Mouse (Mus musculus): ENCODE measurements around the gene Pnkd. TPM values are rescaled to one million over a fixed set of nuclear protein-coding genes. Genes with fewer than 3 reads are reported as not detected.

Gene Pnkd
- polyA plus RNA-seq, 2 experiments = 63.9 to 124 TPM

DNA sequence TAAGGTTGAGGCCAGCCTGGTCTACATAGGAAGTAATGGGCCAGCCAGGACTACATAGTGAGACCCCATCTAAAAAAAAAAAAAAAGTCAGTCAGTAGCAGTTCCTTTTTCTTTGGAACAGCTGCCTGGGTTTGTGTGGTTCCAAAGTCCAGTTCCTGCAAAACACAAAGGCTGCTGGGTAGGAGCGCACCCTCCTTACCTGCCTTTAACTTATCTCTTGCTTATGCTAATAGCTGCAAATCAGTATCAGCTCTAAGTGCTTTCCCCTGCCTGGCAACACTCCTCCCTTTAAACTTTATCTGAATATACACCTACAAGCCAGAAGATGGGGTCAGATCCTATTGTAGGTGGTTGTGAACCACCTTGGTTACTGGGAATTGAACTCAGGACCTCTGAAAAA, 22.4 kb downstream of the Pnkd start:
- no peaks in the 10 kb centered on the region for H3K9me3 ChIP-seq (ENCODE audit: control insufficient read depth, low read length)
- ATAC-seq (ENCODE audit: low FRiP score, low read depth) (no peak), DNase-seq (ENCODE audit: low spot score) (no peak)

DNA sequence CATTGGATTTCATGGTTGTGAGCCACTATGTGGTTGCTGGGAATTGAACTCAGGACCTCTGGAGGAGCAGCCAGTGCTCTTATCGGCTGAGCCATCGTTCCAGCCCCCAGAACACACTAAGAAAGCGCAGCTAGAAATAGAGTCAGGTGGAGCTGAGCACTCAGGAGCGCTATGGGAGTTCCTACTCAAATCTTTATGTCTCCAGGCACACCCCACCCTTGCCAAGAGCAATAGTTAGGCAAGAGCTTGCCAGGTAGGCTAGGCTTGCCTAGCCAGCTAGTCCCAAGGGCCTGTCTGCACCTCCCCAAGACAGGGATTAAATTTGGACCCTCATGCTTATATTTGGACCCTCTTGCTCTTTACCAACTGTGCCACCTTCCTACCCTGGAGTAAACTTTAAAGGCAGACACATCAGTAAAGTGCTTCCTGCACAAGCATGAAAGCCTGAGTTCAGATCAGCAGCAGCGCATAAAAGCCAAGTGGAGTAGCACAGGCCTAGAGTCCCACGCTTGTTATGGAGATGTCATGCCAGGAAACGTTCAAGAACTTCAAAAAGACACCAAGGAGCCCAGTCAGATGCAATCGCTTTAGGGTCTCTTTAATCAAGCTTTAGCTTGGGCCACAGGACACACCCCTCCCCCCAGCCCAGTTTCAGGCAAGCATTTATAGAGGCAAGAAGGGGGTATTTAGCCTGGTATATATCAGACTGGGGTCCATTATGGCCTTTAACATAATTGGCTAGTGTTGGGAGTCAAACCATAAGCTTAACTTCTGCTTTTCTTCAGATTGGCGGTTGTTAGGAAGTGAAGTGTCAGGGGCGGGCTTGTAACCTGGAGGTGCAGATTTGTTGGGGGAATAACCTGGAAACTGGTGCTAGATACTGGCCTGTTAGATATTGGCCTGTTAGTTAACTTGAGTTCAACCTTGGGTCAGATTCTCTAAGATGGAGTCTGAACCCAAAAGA, 23.6 kb downstream of the Pnkd start:
- H3K9me3 ChIP-seq (ENCODE audit: control insufficient read depth, low read length) = no peaks in the 10 kb centered on the region
- ATAC-seq (ENCODE audit: low FRiP score, low read depth) (no peak), DNase-seq (ENCODE audit: low spot score) (no peak)
- no peaks in the 10 kb centered on the region for H3K27me3 ChIP-seq (ENCODE audit: control insufficient read depth, insufficient read depth, low read length)
- H3K4me1 ChIP-seq (ENCODE audit: control insufficient read depth, insufficient read depth, low read length) = no peaks in the 10 kb centered on the region
- H3K9ac ChIP-seq (ENCODE audit: low read depth, low read length, severe bottlenecking) = no peak overlapping the region
- no peak overlapping the region for H3K4me2 ChIP-seq (replicated peaks; ENCODE audit: low read depth, low read length, severe bottlenecking)
- no peak overlapping the region for H3K4me3 ChIP-seq (replicated peaks; ENCODE audit: low read length)
- 57% methylated on average over 10 of the region's 10 CpGs for WGBS
- no peaks in the 10 kb centered on the region for H3K36me3 ChIP-seq (ENCODE audit: control insufficient read depth, insufficient read depth, low read length)
- no peak for TF ChIP-seq POLR2A (IDR thresholded peaks at IDR 0.05; ENCODE audit: borderline replicate concordance, extremely low read depth, insufficient read depth, insufficient read length)
- H3K27ac ChIP-seq (replicated peaks; ENCODE audit: low read depth, low read length) = no peak overlapping the region

More for the DNA sequence above, 22.4 kb downstream of the Pnkd start:
- Histone ChIP-seq H3K4me3 (replicated peaks; ENCODE audit: low read length) (no peak overlapping the region), H3K4me2 (replicated peaks; ENCODE audit: low read depth, low read length, severe bottlenecking) (no peak overlapping the region), H3K27me3 (ENCODE audit: control insufficient read depth, insufficient read depth, low read length) (no peaks in the 10 kb centered on the region), H3K4me1 (ENCODE audit: control insufficient read depth, insufficient read depth, low read length) (peaks cover 6% of the 10 kb centered on the region), H3K27ac (replicated peaks; ENCODE audit: low read depth, low read length) (no peak overlapping the region), H3K9ac (ENCODE audit: low read depth, low read length, severe bottlenecking) (no peak overlapping the region), H3K36me3 (ENCODE audit: control insufficient read depth, insufficient read depth, low read length) (no peaks in the 10 kb centered on the region)
- no peak for TF ChIP-seq POLR2A (IDR thresholded peaks at IDR 0.05; ENCODE audit: borderline replicate concordance, extremely low read depth, insufficient read depth, insufficient read length)
- WGBS = 100% methylated on average over 1 of the region's 1 CpGs

DNA sequence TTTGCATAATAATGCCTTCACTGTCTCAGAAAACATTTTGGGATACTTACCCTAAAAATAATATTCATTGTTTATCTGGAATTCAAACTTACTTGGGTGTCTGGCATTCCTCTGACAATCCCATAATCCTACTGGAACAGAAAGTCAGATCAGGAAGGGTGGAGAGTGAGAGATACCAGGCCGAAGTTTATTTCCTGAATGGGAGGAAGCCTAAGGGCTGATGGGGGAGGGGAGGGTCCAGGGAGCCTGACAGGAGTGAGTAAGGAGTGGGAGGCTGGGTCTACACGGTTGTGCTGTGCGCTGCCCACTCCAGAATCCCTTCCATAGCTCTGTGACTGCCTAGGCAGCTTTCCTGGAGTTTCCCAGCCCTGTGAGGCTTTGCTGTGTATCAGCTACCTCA, 25.0 kb downstream of the Pnkd start:
- TF ChIP-seq POLR2A (IDR thresholded peaks at IDR 0.05; ENCODE audit: borderline replicate concordance, extremely low read depth, insufficient read depth, insufficient read length) = no peak
- ATAC-seq (ENCODE audit: low FRiP score, low read depth) = no peak
- H3K4me1 ChIP-seq (ENCODE audit: control insufficient read depth, insufficient read depth, low read length) = no peaks in the 10 kb centered on the region
- no peak overlapping the region for H3K4me2 ChIP-seq (replicated peaks; ENCODE audit: low read depth, low read length, severe bottlenecking)
- no peaks in the 10 kb centered on the region for H3K9me3 ChIP-seq (ENCODE audit: control insufficient read depth, low read length)
- H3K27ac ChIP-seq (replicated peaks; ENCODE audit: low read depth, low read length) = no peak overlapping the region
- DNase-seq (ENCODE audit: low spot score) = no peak
- 21% methylated on average over 3 of the region's 3 CpGs for WGBS
- H3K4me3 ChIP-seq (replicated peaks; ENCODE audit: low read length) = no peak overlapping the region
- H3K36me3 ChIP-seq (ENCODE audit: control insufficient read depth, insufficient read depth, low read length) = no peaks in the 10 kb centered on the region
- no peaks in the 10 kb centered on the region for H3K27me3 ChIP-seq (ENCODE audit: control insufficient read depth, insufficient read depth, low read length)
- H3K9ac ChIP-seq (ENCODE audit: low read depth, low read length, severe bottlenecking) = no peak overlapping the region

DNA sequence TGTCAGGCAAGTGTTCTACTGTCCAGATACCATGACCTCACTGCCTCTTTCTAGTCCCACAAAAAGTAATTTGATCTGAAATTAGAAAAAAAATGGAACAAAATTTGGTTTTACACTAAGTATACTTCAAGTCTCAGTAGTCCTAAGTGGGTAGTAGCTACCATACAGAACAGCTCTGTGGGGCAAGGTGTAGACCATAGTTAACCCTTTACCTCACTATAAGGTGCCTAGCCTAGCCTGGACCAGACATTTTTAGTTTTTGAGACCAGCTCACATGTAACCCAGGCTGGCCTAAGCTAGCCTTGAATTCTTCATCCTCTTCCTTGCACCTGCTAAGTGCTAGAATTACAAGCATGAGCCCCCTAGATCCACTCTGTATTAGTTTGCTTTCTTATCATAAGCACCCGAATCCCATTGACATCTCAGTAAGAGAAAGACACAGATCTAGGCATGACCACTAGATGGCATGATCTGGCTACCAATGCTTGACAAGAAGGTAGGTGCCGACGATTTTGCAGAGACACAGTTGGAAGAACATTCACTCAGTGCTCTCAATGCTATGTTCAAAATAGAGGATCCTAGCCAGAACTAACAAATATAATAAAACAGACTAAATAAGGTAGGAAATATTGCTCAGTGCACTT, 28.4 kb downstream of the Pnkd start:
- no peak overlapping the region for H3K4me2 ChIP-seq (replicated peaks; ENCODE audit: low read depth, low read length, severe bottlenecking)
- no peak overlapping the region for H3K27ac ChIP-seq (replicated peaks; ENCODE audit: low read depth, low read length)
- TF ChIP-seq POLR2A (IDR thresholded peaks at IDR 0.05; ENCODE audit: borderline replicate concordance, extremely low read depth, insufficient read depth, insufficient read length) = no peak
- no peaks in the 10 kb centered on the region for H3K9me3 ChIP-seq (ENCODE audit: control insufficient read depth, low read length)
- ATAC-seq (ENCODE audit: low FRiP score, low read depth) = no peak
- H3K4me3 ChIP-seq (replicated peaks; ENCODE audit: low read length) = no peak overlapping the region
- peak; percentile 94 for DNase-seq (ENCODE audit: low spot score)
- H3K4me1 ChIP-seq (ENCODE audit: control insufficient read depth, insufficient read depth, low read length) = no peaks in the 10 kb centered on the region
- no peaks in the 10 kb centered on the region for H3K36me3 ChIP-seq (ENCODE audit: control insufficient read depth, insufficient read depth, low read length)
- H3K9ac ChIP-seq (ENCODE audit: low read depth, low read length, severe bottlenecking) = no peak overlapping the region
- 2% methylated on average over 3 of the region's 3 CpGs for WGBS
- no peaks in the 10 kb centered on the region for H3K27me3 ChIP-seq (ENCODE audit: control insufficient read depth, insufficient read depth, low read length)

DNA sequence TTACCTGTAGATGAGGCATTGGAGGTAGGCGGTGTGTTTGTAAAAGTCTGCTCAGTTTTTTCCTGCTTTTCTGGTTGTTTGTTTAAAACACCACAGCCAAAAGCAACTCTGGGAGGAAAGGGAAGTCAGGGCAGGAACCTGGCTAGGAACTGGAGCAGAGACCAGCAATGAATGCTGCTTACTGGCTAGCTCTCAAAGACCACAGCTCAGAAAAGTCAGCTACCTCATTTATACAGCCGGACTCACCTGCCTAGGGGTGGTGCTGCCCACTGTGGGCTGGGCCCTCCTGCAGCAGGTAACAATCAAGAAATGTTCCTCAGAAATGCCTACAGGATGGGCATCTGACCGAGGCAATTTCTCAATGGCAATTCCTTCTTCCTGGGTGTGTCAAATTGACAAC, 30.1 kb downstream of the Pnkd start:
- no peak overlapping the region for H3K4me3 ChIP-seq (replicated peaks; ENCODE audit: low read length)
- DNase-seq (ENCODE audit: low spot score) (no peak), ATAC-seq (ENCODE audit: low FRiP score, low read depth) (no peak)
- TF ChIP-seq POLR2A (IDR thresholded peaks at IDR 0.05; ENCODE audit: borderline replicate concordance, extremely low read depth, insufficient read depth, insufficient read length) = no peak
- no peaks in the 10 kb centered on the region for H3K4me1 ChIP-seq (ENCODE audit: control insufficient read depth, insufficient read depth, low read length)
- no peaks in the 10 kb centered on the region for H3K27me3 ChIP-seq (ENCODE audit: control insufficient read depth, insufficient read depth, low read length)
- WGBS = 92% methylated on average over 3 of the region's 3 CpGs
- H3K9ac ChIP-seq (ENCODE audit: low read depth, low read length, severe bottlenecking) = no peak overlapping the region
- H3K9me3 ChIP-seq (ENCODE audit: control insufficient read depth, low read length) = no peaks in the 10 kb centered on the region
- no peaks in the 10 kb centered on the region for H3K36me3 ChIP-seq (ENCODE audit: control insufficient read depth, insufficient read depth, low read length)
- no peak overlapping the region for H3K27ac ChIP-seq (replicated peaks; ENCODE audit: low read depth, low read length)
- H3K4me2 ChIP-seq (replicated peaks; ENCODE audit: low read depth, low read length, severe bottlenecking) = no peak overlapping the region

All from limb, embryonic 14.5 days (tissue).